Mouse (Mus musculus) brain, embryonic 14.5 days (tissue): Measurements from ENCODE around the gene Srgap2.

Experiments used
- CTCF ChIP-seq: fragments of 200-500 bp; IDR thresholded peaks from 2 replicates; pipeline ENCODE4 v1.5.1; 2012; ENCODE audit warnings: inconsistent platforms, mild to moderate bottlenecking, moderate library complexity, borderline replicate concordance; ENCODE audit not compliant: insufficient read depth, insufficient read length; ENCODE audit errors: extremely low read depth
- POLR2A ChIP-seq: fragments of 200-500 bp; IDR thresholded peaks from 2 replicates; pipeline ENCODE4 v1.6.1; 2012; ENCODE audit warnings: mild to moderate bottlenecking, inconsistent platforms, borderline replicate concordance; ENCODE audit not compliant: poor library complexity, insufficient read depth, insufficient read length, severe bottlenecking; ENCODE audit errors: extremely low read depth

GRCm38 (mm10) chr1:131293221-131293921 lies 233.8 kb downstream of the Srgap2 start:
- TF ChIP-seq POLR2A, result no peak
- no peak for TF ChIP-seq CTCF
